Mouse (Mus musculus) kidney, adult 8-10 months (tissue): Measurements from ENCODE around the gene Mcrs1.
"Not testable (repeated sequence)": the region's sequence is repeated elsewhere in the genome, so short reads cannot be mapped to it uniquely, and the experiment has no call there.

Experiments
- DNase-seq, 2 experiments: peaks; one replicate each; pipeline ENCODE4 v3.0.0; 2022

Gene Mcrs1

DNA sequence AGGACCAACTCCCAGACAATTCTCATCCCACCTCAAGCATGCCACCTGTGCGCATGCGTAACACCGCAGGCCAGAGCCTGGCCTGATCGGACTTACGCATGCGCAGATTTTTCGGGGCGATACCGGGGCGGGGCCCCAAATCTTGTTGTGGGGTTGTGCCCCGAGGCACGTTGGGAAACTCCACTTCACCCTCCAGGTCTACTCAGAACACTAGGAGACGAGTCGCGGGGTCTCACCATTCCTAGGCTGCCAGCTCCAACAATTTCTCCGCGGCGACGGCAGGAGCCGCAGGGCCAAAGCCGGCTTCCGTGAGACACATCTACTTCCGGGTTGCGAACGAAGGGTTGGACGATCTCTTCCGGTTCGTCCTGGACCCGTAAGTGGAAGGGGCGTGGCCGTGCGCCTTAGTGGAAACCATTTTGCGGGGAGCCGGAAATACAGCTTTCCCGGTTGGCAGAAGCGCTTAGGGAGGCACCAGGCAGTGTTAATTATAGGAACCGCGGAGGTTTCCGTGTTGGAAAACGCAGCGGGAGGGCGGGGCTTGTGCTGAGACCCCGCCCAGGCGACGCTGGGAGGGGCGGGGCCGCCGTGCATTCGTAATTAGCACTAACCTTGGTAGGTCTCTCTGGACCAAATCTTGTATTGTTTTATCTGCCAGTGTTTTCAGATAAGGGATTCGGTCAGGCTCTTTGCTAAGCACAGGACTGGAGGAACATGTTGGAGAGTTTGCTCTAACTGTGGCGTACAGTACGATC lies at the start of gene Mcrs1:
Gene Mcrs1 (minus strand): TSS at position 336 of the 755 bp plus-strand sequence.
- DNase-seq: peak; percentile 98 to 99

DNA sequence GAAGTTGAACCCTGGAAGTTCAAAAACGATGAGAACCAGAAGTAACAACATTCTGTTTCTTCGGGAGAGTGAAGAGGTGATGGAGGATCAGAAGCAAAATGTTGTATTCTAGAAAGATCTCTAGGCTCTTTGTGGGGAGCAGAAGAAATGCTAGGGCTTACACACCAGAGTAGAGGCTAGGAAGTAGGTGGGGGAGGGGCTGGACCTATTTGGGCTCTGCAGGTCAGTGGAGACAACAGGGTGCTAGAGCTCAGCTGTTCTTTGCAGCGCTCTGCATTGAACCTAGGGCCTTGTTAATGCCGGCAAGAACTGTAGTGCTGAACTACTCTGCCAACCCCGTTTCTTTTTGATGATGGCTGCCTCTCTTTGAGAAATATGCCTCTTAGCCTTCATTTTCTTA lies 44.5 kb upstream of the Mcrs1 start:
- DNase-seq: no peak

DNA sequence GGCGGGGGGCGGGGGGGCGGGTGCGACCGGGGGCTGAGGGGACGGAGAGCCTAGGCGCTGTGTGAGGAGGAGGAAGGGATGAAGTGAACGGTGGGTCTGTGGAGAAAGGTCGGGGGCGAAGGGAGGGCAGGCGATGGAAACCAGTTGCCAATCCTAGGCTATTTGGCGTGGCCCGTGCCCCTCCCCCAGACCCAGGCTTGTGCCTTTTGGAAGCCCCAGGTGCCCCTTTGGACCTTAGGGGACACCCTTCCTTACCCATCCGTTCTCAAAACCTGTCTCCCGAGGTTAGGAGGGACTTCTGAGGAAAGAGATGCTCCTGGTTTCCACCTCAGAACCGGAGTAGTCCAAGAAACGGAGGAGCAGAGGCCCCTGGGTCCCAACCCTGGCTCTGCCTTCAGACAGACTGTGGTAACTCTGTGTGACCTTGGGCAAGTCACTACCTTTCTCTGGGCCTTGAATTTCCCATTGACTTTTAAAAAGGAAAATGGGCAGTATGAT lies 43.8 kb upstream of the Mcrs1 start, which contains the start of gene Fam186b:
Gene Fam186b (minus strand): TSS at position 405 of the 498 bp plus-strand sequence.
- DNase-seq: peak; percentile 31 to 36

- DNase-seq: peak; percentile 93 to 94
Measured at GRCm38 (mm10) chr15:99294813-99295374, 43.1 kb upstream of the Mcrs1 start, which contains the start of gene Prpf40b. Prpf40b (plus strand) TSS chr15:99295087.

GRCm38 (mm10) chr15:99294287-99294686 lies 42.5 kb upstream of the Mcrs1 start:
- no peak for DNase-seq

- DNase-seq: no peak
Measured at GRCm38 (mm10) chr15:99290586-99290985, 38.8 kb upstream of the Mcrs1 start.

DNA sequence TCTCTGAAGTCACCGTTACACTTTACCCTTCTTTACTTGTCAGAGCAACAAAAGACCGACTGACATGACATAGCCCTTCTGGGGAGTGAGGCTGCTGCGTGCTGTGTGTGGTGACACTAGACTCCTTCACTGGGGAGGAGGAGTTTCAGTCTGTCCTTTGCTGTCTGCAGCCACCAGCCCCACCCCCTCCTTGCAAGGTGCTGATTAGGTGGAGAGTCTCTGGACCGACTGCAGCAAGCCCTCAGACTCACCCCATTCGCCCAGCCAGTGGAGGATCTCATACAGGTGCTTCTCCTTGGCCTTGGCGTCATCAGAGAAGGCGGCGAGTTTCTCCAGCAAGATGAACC lies 33.4 kb upstream of the Mcrs1 start:
- no peak for DNase-seq

GRCm38 (mm10) chr15:99284527-99285188 lies 32.9 kb upstream of the Mcrs1 start:
- peak; percentile 82 to 91 for DNase-seq

DNA sequence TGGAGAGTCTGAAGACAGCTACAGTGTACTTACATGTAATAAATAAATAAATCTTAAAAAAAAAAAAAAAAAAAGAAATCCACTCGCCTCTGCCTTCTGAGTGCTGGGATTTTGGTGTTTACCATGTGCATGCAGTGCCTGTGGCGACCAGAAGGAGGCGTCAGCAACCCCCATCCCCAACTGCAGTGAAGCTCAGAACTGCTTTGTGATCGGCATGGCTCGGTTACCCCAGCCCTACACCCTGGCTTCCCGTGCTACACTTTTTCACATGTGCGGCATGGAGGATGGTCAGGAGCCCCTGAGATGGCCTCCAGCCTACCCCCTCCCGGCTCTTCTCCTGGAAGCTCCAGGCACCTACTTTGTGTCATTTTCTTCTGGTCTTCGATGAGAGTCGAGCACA lies 31.7 kb upstream of the Mcrs1 start:
- DNase-seq: no peak

DNA sequence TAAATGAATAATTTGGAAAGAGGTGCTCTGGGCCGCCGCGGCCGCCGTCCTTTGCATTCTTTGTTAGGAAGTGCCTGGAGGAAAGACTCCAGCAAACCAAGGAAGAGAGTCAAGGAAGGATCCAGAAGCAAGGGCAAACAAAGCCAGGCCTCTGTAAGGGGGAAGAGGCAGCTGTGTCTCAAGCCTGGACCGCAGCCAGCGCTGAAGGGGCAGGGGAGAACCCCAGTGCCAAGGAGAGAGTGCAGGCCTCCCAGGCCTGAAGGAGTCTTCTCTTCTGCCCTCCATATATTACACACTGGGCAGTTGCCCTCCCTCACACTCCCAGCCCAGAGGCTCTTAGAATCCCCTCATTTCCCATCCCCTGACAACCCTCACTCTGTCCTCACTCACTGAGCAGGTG lies 26.5 kb upstream of the Mcrs1 start:
- DNase-seq: no peak

DNA sequence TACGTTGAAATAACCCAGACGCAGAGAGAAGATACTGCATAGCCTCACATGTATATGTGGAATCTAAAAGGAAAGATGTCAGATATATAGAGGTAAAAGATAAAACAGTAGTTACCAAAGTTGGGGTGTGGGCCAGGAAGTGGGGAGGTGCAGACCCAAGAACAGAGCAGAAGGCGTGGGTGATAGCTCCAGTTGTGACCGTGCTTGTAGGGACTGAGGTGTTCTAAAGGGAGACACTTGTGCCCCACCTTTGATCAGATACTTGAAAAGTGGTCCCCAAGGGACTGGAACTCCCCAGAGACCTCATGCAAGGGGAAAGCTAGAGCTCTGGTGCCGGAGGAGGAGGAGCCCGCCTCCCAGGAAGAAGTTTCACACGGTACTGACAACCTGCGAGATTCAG lies 24.3 kb upstream of the Mcrs1 start:
- DNase-seq: no peak

GRCm38 (mm10) chr15:99265679-99266078 lies 13.9 kb upstream of the Mcrs1 start:
- DNase-seq: peak; percentile 73 to 75

- DNase-seq: no peak
Measured at GRCm38 (mm10) chr15:99264363-99264762, 12.6 kb upstream of the Mcrs1 start.

GRCm38 (mm10) chr15:99262702-99263101 lies 10.9 kb upstream of the Mcrs1 start:
- no peak for DNase-seq

GRCm38 (mm10) chr15:99259730-99260252 lies 8.0 kb upstream of the Mcrs1 start:
- peak; percentile 74 for DNase-seq

GRCm38 (mm10) chr15:99259167-99259729 lies 7.5 kb upstream of the Mcrs1 start:
- no peak for DNase-seq

- no peak for DNase-seq
Measured at GRCm38 (mm10) chr15:99255241-99255749, 3.5 kb upstream of the Mcrs1 start.

- DNase-seq: no peak
Measured at GRCm38 (mm10) chr15:99254477-99255005, 2.8 kb upstream of the Mcrs1 start.

- no peak for DNase-seq
Measured at GRCm38 (mm10) chr15:99253772-99254171, 2.0 kb upstream of the Mcrs1 start.

- DNase-seq: not testable (repeated sequence)
Measured at GRCm38 (mm10) chr15:99253175-99253479, 1.4 kb upstream of the Mcrs1 start.

- no peak for DNase-seq
Measured at GRCm38 (mm10) chr15:99252381-99253174, 817 bp upstream of the Mcrs1 start.

DNA sequence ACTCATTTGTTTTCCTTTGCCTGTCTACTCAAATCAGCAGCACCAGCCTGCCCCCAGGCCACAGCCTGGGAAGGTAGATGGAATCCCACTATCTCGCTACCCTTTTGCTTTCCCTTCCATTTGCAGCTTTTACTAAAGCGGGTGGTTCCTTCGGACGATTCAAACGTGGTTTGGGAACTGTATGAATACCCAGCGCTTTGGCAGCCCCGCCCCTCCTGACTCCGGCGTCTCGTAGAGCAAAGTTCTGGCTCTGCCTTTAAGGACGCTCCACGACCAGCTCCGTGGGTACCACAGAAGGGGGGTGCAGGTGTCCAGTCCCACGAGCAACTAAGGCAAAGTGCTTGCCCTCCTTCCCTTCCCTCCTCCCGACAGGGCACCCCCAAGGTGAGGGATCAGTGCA lies 650 bp downstream of the Mcrs1 start:
- DNase-seq: peak; percentile 20 to 37
